Mouse (Mus musculus): Measurements from ENCODE around the gene Slc31a1. TPM values are rescaled to one million over a fixed set of nuclear protein-coding genes. Genes with fewer than 3 reads are reported as not detected.

The Slc31a1 gene
- total RNA-seq, 2 experiments from 2014 or later, result 12.2 to 13.3 TPM

- no peak for DNase-seq
- intact Hi-C loops (cut with DNase I; ENCODE audit: low total_unique reads), result no loop called here
These were observed 74.6 kb downstream of the Slc31a1 start, which contains the start of gene Rnf183 for GRCm38 (mm10) chr4:62435081-62435480. Gene Rnf183, minus strand, starts transcription at chr4:62435252.

GRCm38 (mm10) chr4:62437256-62437778, 76.8 kb downstream of the Slc31a1 start:
- DNase-seq, result no peak
- intact Hi-C loops (cut with DNase I; ENCODE audit: low total_unique reads), result no loop called here

GRCm38 (mm10) chr4:62437871-62438270, 77.3 kb downstream of the Slc31a1 start:
- DNase-seq, result no peak
- intact Hi-C loops (cut with DNase I; ENCODE audit: low total_unique reads), result no loop called here

- intact Hi-C loops (cut with DNase I; ENCODE audit: low total_unique reads), result no loop called here
- DNase-seq, result no peak
These were observed 79.3 kb downstream of the Slc31a1 start for GRCm38 (mm10) chr4:62439793-62440192.

GRCm38 (mm10) chr4:62440544-62440943, 80.0 kb downstream of the Slc31a1 start:
- no peak for DNase-seq

GRCm38 (mm10) chr4:62440986-62441385, 80.5 kb downstream of the Slc31a1 start:
- DNase-seq, result no peak
- intact Hi-C loops (cut with DNase I; ENCODE audit: low total_unique reads), result no loop called here

More at GRCm38 (mm10) chr4:62440544-62440943, 80.0 kb downstream of the Slc31a1 start:
- intact Hi-C loops (cut with DNase I; ENCODE audit: low total_unique reads), result no loop called here

Other genes starting within 250 kb of the Slc31a1 start
- gene Mup21, start 209.9 kb upstream of the Slc31a1 start, total RNA-seq (2021), result not detected
- 1 to 10 TPM; 1.9 to 2.0 TPM for gene Zfp37, start 129.7 kb upstream of the Slc31a1 start, total RNA-seq (2021)
- 1 to 10 TPM; 4.8 to 6.0 TPM for gene Slc31a2, start 98.2 kb upstream of the Slc31a1 start, total RNA-seq (2021)
- 10 to 100 TPM; 14.4 to 15.9 TPM for gene Fkbp15, start 179 bp upstream of the Slc31a1 start, total RNA-seq (2021)
- 10 to 100 TPM; 40.5 to 46.3 TPM for gene Cdc26, start 47.9 kb downstream of the Slc31a1 start, total RNA-seq (2021)
- 10 to 100 TPM; 13.7 to 13.8 TPM for gene Prpf4, start 48.1 kb downstream of the Slc31a1 start, total RNA-seq (2021)
- not detected for gene Rnf183, start 74.5 kb downstream of the Slc31a1 start, total RNA-seq (2021)
- under 1 TPM; 0.31 to 0.37 TPM for gene Wdr31, start 110.2 kb downstream of the Slc31a1 start, total RNA-seq (2021)
- under 1 TPM; 0.24 to 0.53 TPM for gene Bspry, start 119.3 kb downstream of the Slc31a1 start, total RNA-seq (2021)
- gene Hdhd3, start 142.7 kb downstream of the Slc31a1 start, total RNA-seq (2021), result 1 to 10 TPM; 3.1 to 3.5 TPM
- gene Alad, start 159.2 kb downstream of the Slc31a1 start, total RNA-seq (2021), result 10 to 100 TPM; 21.9 to 22.1 TPM
- 10 to 100 TPM; 15.8 to 16.9 TPM for gene Pole3, start 164.3 kb downstream of the Slc31a1 start, total RNA-seq (2021)
- gene 4933430I17Rik, start 164.6 kb downstream of the Slc31a1 start, total RNA-seq (2021), result under 1 TPM; 0.33 to 0.45 TPM
- gene Rgs3, start 199.1 kb downstream of the Slc31a1 start, total RNA-seq (2021), result 10 to 100 TPM; 17.2 to 18.5 TPM